Mouse (Mus musculus): ENCODE measurements around the gene Zfy2.

The Zfy2 gene

DNA sequence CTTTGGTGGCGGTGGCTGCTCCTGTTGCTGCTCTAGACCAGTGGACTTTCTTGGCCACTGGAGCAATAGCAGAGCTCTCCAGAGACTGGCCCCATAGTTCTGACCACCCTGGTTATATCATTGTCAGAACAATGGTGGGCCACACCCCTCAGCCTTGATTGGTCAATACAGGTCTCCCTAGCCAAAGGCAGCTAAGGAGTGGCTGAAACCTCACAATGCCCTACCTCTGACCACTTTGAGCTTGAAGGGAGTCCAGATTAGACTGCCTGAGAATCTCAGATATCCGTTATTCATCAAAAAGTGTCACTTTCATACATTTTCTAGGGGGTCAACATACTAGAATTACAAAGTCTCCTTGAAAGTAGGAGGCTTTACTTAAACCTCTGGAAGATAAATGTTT lies at the start of gene Zfy2:
Gene Zfy2, minus strand, starts transcription at position 101 of the 400 bp plus-strand sequence.
- DNase-seq (ENCODE audit: low read depth, low spot score): no peak
